Mouse (Mus musculus): ENCODE measurements around the gene Csrp1.

GRCm38 (mm10) chr1:135723016-135723415 lies 3.2 kb downstream of the Csrp1 start:
- TF ChIP-seq CTCF (IDR thresholded peaks at IDR 0.05 in 2 of 3, conservative IDR thresholded peaks at IDR 0.05 in 1 of 3; ENCODE audit: control insufficient read depth in 1 of 3, insufficient read depth in 1 of 3, low read depth in 2 of 3, low read length in 3 of 3, poor library complexity in 1 of 3, severe bottlenecking in 1 of 3) (no peak), TBP (IDR thresholded peaks at IDR 0.05; ENCODE audit: low read depth, low read length) (no peak), POLR2A (IDR thresholded peaks at IDR 0.05; ENCODE audit: control insufficient read depth in 1 of 2, insufficient read depth in 1 of 2, low read depth in 1 of 2, low read length in 2 of 2, poor library complexity in 1 of 2) (no peak), ZC3H11A (IDR thresholded peaks at IDR 0.05; ENCODE audit: low read depth, low read length) (no peak), MAFK (IDR thresholded peaks at IDR 0.05; ENCODE audit: borderline replicate concordance, low read depth, low read length) (no peak), MXI1 (IDR thresholded peaks at IDR 0.05; ENCODE audit: low read depth, low read length) (no peak), HCFC1 (IDR thresholded peaks at IDR 0.05; ENCODE audit: low read depth, low read length) (no peak), EP300 (IDR thresholded peaks at IDR 0.05; ENCODE audit: low read depth in 1 of 2, low read length in 2 of 2) (no peak), NRF1 (IDR thresholded peaks at IDR 0.05; ENCODE audit: insufficient read depth, low read depth, low read length, poor library complexity, severe bottlenecking) (no peak), ZNF384 (IDR thresholded peaks at IDR 0.05; ENCODE audit: low read depth, low read length) (no peak), GATA1 (IDR thresholded peaks at IDR 0.05; ENCODE audit: low read depth, low read length) (no peak), KAT2A (conservative IDR thresholded peaks at IDR 0.05; ENCODE audit: low read depth, low read length) (no peak), SMC3 (IDR thresholded peaks at IDR 0.05; ENCODE audit: low read depth, low read length) (no peak), POLR2AphosphoS5 (IDR thresholded peaks at IDR 0.05; ENCODE audit: borderline replicate concordance, low read depth, low read length) (no peak)

All from MEL (cell line).